Mouse (Mus musculus) brain, embryonic 14.5 days (tissue): Measurements from ENCODE around the gene Oas1f.

ENCODE experiments used
- CTCF ChIP-seq: fragments of 200-500 bp; IDR thresholded peaks from 2 replicates; pipeline ENCODE4 v1.5.1; 2012; ENCODE audit warnings: inconsistent platforms, mild to moderate bottlenecking, moderate library complexity, borderline replicate concordance; ENCODE audit not compliant: insufficient read depth, insufficient read length; ENCODE audit errors: extremely low read depth
- POLR2A ChIP-seq: fragments of 200-500 bp; IDR thresholded peaks from 2 replicates; pipeline ENCODE4 v1.6.1; 2012; ENCODE audit warnings: mild to moderate bottlenecking, inconsistent platforms, borderline replicate concordance; ENCODE audit not compliant: poor library complexity, insufficient read depth, insufficient read length, severe bottlenecking; ENCODE audit errors: extremely low read depth

- TF ChIP-seq CTCF (no peak), POLR2A (no peak)
Observed at GRCm38 (mm10) chr5:120803596-120803995, 43.6 kb upstream of the Oas1f start.
